Mouse (Mus musculus) brown adipose tissue, adult 24 weeks (tissue): Measurements from ENCODE around the gene Ruvbl1. TPM values are rescaled to one million over a fixed set of nuclear protein-coding genes. Genes with fewer than 3 reads are reported as not detected.

Experiments
- H3K27ac ChIP-seq: fragments of 200-500 bp; replicated peaks from 2 replicates; pipeline ENCODE4 v1.5.1; 2012; ENCODE audit warnings: low read depth, mild to moderate bottlenecking, low read length
- H3K4me1 ChIP-seq: fragments of 200-500 bp; 2 replicates; pipeline ENCODE4 v1.6.1; 2012; ENCODE audit warnings: low read length, mixed read lengths; ENCODE audit not compliant: control insufficient read depth, insufficient read depth, insufficient read length
- H3K4me3 ChIP-seq: fragments of 200-500 bp; 2 replicates; pipeline ENCODE4 v1.5.1; 2012; ENCODE audit warnings: low read depth, mild to moderate bottlenecking, low read length, moderate library complexity; ENCODE audit not compliant: insufficient read depth
- polyA plus RNA-seq: library from polyadenylated mRNA; stranded (reverse); fragments of >200 nt; gene quantifications from 2 replicates; pipeline ENCODE4 v1.2.4, GENCODE M21; 2012; ENCODE audit not compliant: missing spikeins, insufficient read depth, insufficient read length

Gene Ruvbl1
- 11.5 and 16.4 TPM in 2 replicates for polyA plus RNA-seq

- H3K4me3 ChIP-seq: peak within 1 kb of the TSS; percentile 78
- H3K4me1 ChIP-seq: no peaks in the 10 kb centered on the region; the same call in 1 of the 2 replicates
- no peak within 1 kb of the TSS for H3K27ac ChIP-seq
Measured at GRCm38 (mm10) chr6:88465181-88465920, at the start of gene Ruvbl1. Gene Ruvbl1, plus strand, starts transcription at chr6:88465409.

- H3K27ac ChIP-seq: no peak overlapping the region
- H3K4me1 ChIP-seq: no peaks in the 10 kb centered on the region
- no peak overlapping the region for H3K4me3 ChIP-seq
Measured at GRCm38 (mm10) chr6:88416130-88416758, 49.0 kb upstream of the Ruvbl1 start.

DNA sequence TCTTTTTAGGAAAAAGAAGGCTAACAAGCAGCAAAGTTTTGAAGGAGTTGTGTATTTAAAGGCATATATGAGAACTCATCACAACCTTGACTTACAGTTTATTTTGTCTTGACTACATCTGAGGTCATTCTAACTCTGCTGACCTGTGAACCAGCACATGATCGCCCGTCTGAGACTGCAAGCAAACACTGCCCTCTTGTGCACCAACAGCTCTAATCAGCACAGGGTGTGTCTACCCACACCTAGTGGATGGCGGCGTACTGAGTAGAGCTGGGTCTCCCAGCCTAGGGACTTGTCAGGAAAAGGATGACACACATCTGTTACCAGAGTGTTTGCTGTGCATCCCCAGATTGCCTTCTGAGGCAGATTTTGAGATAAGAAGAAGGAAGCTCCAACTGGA, 34.0 kb upstream of the Ruvbl1 start:
- no peak overlapping the region for H3K4me3 ChIP-seq
- H3K27ac ChIP-seq: no peak overlapping the region
- H3K4me1 ChIP-seq: no peaks in the 10 kb centered on the region

GRCm38 (mm10) chr6:88435609-88436008, 29.6 kb upstream of the Ruvbl1 start:
- Histone ChIP-seq H3K4me3 (no peak overlapping the region), H3K4me1 (no peaks in the 10 kb centered on the region), H3K27ac (no peak overlapping the region)

DNA sequence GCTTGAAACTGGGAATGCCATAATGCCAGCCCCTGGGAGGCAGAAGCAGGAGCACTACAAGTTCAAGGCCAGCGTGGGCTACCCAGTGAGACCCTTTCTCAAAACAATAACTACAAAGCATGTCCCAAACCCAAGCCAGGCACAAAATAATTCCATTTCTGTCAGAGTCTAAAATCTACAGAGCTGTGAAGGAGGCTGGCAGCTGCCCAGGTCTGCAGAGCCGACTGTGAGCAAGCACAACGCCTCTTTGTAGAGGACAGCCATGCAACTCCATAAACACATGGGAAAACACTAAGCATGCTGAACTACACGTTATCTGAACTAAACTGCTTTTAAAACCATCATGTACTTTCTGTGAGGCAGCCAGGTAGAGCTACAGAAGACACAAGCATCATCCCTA, 26.2 kb upstream of the Ruvbl1 start:
- Histone ChIP-seq H3K27ac (no peak overlapping the region), H3K4me3 (no peak overlapping the region), H3K4me1 (no peaks in the 10 kb centered on the region)

- Histone ChIP-seq H3K4me3 (no peak overlapping the region), H3K27ac (no peak overlapping the region), H3K4me1 (no peaks in the 10 kb centered on the region)
Measured at GRCm38 (mm10) chr6:88442551-88442950, 22.7 kb upstream of the Ruvbl1 start.

- Histone ChIP-seq H3K4me1 (no peaks in the 10 kb centered on the region), H3K27ac (no peak overlapping the region), H3K4me3 (no peak overlapping the region)
Measured at GRCm38 (mm10) chr6:88443446-88443845, 21.8 kb upstream of the Ruvbl1 start.

DNA sequence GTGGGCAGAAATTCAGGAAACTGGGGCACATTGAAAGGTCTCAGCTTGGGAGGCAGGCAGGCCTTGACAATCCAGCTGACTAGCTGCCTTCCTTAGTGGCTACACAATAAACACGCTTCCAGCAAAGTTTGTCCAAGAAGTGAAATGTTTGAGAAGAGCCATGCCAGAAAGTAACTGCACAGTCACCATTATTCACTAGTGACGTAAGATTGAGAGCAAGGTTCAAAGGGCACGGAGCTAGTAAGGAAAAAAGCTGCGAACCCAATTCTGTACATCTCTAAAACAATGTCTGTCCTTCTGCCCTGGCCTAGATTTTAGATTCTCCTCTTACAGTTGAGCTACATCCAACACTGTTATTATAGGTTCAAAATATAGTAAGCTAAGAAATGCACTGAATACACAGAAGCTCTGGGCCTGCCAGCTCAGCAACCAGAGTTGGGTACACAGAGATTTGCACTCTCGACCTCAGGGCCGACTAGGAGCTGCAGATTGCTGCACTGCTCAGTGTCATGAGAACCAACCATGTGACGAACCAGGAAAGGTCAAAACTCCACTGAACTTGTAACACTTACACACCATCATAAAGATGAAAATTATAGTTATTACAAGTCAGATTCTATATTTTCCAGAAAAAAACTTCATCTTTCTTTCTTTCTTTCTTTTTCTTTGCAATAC, 21.0 kb upstream of the Ruvbl1 start:
- no peaks in the 10 kb centered on the region for H3K4me1 ChIP-seq
- H3K4me3 ChIP-seq: no peak overlapping the region
- no peak overlapping the region for H3K27ac ChIP-seq

- Histone ChIP-seq H3K4me1 (no peaks in the 10 kb centered on the region), H3K4me3 (peak overlapping the region; percentile 83), H3K27ac (no peak overlapping the region)
Measured at GRCm38 (mm10) chr6:88445661-88446060, 19.5 kb upstream of the Ruvbl1 start.

- Histone ChIP-seq H3K4me3 (peak within 1 kb of the TSS; percentile 83), H3K4me1 (no peaks in the 10 kb centered on the region), H3K27ac (no peak within 1 kb of the TSS)
Measured at GRCm38 (mm10) chr6:88446063-88447002, 18.9 kb upstream of the Ruvbl1 start, which contains the start of gene Eefsec. Gene Eefsec, minus strand, starts transcription at chr6:88446539.

DNA sequence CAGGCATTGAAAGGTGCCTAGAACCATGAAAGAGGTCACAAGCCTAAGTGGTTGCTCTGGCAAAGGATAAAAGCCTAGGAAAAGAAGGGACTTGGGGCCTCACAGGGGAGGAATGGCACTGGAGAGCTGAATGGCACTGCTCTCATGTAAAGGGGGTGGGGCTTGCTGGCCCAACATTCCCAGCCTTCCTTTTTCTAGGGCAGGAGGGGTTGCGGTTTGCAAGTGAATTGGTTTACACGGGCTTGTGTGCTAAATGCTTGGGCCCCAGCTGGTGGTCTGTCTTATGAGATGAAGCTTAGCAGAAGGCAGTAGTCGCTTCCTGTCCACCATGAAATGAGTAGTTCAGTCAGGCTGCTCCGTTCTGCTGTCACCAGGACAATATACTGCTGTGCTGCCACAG, 17.8 kb upstream of the Ruvbl1 start:
- H3K4me3 ChIP-seq: no peak overlapping the region
- no peaks in the 10 kb centered on the region for H3K4me1 ChIP-seq
- H3K27ac ChIP-seq: no peak overlapping the region

- H3K27ac ChIP-seq: no peak overlapping the region
- H3K4me1 ChIP-seq: no peaks in the 10 kb centered on the region
Measured at GRCm38 (mm10) chr6:88454545-88454944, 10.7 kb upstream of the Ruvbl1 start.

DNA sequence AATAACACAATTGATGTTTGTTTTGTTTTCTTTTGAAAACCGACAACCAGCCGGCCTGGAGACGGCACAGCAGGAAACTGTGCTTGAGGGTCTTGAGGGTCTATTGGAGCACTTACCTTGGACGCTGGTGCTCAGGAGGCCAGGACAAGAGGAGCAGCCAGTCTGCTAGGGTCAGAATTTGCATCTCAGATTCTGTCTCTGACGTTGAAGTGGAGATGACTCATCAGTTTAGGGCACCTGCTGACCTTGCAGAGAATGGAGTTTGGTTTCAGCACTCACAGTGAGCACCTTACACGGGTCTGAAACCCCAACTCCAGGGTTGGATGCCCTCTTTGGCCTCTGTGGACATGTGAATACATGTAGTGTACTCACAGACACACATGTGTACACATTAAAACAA, 4.7 kb downstream of the Ruvbl1 start:
- Histone ChIP-seq H3K4me1 (no peaks in the 10 kb centered on the region; the same call in 1 of the 2 replicates), H3K4me3 (no peak overlapping the region), H3K27ac (no peak overlapping the region)

More at GRCm38 (mm10) chr6:88454545-88454944, 10.7 kb upstream of the Ruvbl1 start:
- no peak overlapping the region for H3K4me3 ChIP-seq

DNA sequence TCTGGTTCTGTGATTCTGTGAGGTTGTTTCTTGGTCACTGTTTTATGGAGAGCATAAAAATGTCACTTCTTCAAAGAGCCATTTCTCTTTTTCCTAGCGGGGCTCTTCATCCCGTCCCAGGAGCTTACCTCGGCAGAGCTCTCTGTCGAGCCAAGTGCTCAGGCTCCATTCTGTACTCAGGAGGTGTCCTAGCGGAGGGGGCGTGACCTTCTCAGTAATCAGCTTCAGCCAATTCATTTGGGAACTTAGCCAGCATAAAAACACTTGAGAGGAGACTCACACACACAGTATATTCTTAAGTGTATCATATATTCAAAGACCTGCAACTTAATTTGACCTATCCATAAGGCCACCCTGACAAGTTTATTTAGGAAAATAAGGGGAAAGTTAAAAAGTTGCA, 15.2 kb downstream of the Ruvbl1 start:
- no peak overlapping the region for H3K4me3 ChIP-seq
- no peak overlapping the region for H3K27ac ChIP-seq
- no peaks in the 10 kb centered on the region for H3K4me1 ChIP-seq
